Mouse (Mus musculus) kidney, postnatal 10 days (tissue): ENCODE results near the gene Rpl36a-ps1.
"Not testable (repeated sequence)": the region's sequence is repeated elsewhere in the genome, so short reads cannot be mapped to it uniquely, and the experiment has no call there.

Source experiments
- DNase-seq: peaks from one replicate; pipeline ENCODE4 v3.0.0; 2021; ENCODE audit warnings: mixed read lengths

Gene Rpl36a-ps1

DNA sequence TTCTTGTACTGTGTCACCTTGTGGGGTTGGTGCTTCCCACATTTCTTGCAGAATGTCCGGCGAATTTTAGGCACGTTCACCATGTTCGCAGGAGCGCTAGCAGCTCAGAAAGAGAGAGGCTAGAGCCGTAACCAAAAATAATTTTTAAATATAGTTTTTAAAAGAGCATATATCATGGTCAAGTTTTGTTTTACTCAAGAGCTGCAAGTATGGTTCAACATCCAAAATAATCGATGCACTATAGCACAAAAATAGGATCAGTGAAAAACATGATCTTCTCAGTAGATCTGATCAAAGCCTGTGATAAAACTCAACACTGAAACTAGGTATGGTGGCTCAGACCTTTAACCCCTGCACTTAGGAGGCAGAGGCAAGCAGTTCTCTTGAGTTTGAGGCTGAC lies at the start of gene Rpl36a-ps1:
TSS of gene Rpl36a-ps1 (minus strand) at position 101 of the 400 bp plus-strand sequence.
- DNase-seq, result no peak

DNA sequence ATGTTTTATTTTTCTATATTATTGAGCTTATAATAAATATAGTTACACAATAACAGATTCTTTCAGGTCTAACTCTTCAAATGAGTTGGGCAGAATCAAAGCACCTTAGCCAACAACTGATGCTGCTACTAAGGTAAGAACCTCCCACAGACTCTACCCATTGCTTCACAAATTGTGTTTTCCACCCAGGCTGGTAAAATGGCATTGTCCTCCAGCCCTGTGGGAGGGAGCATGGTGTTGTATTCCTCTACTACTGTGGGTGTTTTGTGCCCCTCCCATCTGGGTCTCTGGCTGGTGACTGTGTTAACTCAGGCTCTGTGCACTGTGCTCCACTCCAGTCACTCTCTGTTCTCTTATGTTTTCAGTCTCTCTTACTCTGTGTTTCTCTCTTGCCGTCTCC lies 49.4 kb upstream of the Rpl36a-ps1 start:
- no peak for DNase-seq

DNA sequence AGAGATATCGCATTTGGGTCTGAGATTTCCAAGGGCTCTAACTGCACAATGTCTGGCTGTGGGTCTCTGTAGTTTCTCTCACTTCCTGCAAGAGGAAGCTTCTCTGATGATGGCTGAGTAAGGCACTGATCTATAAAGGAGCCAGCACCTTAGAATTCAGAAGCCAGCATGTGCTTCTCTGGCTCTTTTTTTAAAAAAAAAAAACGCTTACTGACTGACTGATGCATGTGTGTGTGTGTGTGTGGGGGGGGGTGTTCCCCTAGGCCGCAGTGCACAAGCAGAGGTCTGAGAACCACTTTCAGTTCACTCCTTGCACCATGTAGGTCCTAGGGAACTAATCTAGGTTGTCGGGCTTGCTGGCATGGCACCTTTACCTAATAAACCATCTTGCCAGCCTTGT lies 47.3 kb upstream of the Rpl36a-ps1 start:
- no peak for DNase-seq

DNA sequence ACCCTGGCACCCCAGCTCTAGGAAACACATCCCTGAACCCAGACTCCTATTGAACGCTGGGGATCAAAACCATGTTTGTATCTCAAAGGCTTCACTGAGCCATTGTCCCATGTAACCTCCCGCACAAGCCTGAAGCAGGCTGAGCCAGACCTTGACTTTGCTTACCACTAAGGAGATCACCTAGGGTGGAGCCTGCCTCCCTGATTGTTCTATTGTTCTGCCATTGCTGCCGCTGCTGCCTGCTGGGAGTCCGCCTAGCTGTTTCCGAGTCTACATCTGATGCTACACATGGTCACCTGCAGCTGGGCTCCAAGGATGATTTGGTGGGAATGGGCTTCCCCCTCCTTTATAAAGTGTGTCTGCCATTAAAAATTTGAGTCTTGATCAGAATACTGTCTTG lies 45.2 kb upstream of the Rpl36a-ps1 start:
- not testable (repeated sequence) for DNase-seq

DNA sequence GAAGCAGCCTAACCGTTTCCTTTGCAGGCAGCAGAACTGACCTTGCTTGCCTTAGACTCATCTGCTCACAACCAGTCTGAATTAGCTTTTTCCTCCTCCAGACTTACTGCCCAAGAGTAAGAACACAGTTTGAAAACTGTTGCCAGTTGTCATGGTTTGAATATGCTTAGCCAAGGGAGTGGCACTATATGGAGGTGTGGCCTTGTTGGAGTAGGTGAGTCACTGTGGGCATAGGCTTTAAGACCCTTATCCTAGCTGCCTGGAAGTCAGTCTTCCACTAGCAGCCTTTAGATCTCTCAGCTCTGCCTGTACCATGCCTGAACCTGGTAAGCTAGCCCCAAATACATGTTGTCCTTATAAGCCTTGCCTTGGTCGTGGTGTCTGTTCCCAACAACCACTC lies 43.6 kb upstream of the Rpl36a-ps1 start:
- DNase-seq, result no peak

DNA sequence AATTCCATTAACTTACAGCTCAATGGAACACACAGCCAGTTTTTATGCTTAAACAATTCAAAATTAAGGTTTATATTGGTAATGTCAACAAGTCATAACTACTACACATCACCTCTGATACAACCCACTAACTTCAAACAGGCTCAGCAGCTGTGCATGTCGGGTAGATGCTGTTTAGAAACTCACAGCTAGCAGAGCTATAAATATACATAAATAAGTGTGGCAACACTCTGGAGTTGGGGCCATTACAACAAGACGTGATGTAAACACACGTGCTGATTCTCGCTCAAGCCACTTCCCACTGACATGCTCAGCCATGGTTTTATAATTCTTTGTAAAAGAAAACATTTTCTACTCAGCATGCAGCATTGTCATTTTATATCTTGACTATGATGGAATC lies 41.9 kb upstream of the Rpl36a-ps1 start:
- DNase-seq, result no peak

DNA sequence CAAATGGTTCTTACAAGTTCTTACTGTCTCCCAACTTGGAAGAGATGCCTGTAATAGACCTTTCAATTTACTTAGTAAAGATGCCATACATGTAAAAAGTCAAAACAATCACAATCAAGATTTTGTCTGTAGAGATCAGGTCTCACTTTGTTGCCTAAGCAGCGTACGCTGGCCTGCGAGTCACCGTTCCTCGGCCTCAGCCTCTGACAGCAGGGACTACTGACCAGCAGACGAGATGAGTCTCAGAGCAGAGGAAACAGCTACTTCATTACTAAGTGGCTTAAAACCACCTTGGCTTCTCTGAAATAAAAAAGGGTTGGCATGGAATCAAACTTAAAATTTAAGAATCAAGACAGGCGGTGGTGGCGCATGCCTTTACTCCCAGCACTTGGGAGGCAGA lies 40.7 kb upstream of the Rpl36a-ps1 start:
- DNase-seq, result not testable (repeated sequence)

DNA sequence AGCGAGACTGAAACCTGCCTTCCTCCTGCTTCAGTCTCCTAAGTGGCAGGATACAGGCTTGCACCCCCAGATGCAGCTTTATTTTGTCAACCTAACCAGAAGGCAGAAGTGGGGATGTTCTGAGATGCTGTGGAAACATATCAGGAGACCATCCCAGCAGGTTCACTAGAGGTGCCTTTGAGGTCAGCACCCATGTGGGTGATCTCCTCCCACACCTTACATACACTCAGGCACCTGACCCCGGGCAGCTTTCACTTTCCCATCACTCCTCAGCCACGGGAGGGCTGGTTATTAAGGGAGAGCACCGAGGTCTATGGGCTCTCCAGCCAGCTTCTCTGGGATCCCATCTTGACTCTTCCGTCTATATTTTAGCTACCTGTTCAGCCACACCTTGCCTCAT lies 38.5 kb upstream of the Rpl36a-ps1 start:
- no peak for DNase-seq

DNA sequence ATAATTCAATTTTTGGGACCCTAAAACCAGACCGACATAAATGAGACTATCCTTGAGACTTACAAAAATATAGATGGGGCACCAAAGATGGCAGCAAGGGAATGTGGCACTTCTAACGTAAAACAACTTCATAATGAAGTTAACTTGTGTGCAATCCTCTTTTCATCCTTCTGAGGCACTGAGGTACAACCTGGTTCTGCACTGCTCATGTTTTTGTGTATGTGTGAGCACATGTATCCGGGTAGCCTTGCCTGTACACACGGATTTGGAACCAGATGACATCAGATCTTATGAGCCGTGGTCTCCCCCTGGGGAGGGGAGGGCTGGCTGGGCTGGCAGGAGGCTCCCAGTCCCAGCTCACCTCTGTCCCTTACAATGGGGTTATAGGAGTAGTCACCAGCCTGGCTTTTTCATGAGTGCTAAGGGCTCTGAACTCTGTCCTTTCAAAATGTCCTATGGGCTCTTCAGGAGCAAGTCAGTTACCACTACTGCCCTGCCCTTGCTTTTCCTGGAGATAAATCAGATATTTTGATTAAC lies 37.3 kb upstream of the Rpl36a-ps1 start:
- DNase-seq, result no peak

DNA sequence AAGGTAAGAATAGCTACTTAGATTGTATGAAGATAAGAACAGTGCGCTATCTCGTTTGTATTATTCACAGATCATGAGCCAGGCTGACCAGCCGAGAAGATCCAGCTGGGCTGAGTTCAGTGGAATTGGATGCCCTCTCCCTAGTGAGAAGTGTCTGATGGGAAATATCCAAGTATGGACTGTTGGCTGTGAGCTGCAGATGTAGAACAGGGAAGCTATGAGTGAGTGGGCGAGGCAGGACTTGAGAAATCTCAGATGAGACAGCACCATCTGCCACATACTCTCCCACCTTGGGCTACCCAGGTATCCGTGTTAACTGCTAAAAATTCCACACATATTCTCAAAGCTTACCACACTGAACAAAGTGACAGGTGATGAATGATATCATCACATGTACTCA lies 35.9 kb upstream of the Rpl36a-ps1 start:
- DNase-seq, result no peak

DNA sequence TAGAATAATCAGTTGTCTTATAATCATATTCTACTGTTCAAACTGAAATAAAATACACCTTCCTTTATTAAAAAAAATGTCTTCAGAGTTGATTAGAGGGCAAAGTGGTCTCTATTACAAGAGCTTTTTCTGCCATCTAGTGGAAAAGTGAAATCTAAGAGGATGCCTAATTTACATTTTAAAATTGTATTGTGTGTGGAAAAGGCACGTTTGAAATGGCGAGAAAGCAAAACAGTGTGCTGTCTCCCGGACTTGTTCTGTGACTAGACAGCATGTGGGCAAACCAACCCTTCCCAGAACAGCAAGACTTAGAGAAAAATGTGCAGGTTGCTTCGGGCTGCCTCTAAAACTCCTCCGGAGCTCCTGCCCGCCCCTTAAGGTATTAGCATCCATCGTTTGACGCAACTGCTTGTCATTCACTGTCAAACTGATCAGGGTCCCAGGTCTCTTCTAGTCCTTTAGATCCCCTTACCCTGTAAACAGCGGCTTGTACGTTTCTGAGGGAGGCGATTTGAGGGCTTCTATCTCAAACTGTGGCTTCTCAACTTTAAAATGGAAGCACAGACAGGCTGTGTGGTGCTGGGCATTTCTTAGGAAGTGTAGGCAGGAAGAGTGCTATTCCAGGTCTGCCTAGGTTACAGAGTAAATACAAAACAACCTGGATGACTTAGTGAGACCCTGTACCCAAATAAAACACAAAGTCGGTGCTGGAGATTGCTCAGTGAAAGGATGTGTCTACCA lies 28.4 kb upstream of the Rpl36a-ps1 start:
- no peak for DNase-seq

DNA sequence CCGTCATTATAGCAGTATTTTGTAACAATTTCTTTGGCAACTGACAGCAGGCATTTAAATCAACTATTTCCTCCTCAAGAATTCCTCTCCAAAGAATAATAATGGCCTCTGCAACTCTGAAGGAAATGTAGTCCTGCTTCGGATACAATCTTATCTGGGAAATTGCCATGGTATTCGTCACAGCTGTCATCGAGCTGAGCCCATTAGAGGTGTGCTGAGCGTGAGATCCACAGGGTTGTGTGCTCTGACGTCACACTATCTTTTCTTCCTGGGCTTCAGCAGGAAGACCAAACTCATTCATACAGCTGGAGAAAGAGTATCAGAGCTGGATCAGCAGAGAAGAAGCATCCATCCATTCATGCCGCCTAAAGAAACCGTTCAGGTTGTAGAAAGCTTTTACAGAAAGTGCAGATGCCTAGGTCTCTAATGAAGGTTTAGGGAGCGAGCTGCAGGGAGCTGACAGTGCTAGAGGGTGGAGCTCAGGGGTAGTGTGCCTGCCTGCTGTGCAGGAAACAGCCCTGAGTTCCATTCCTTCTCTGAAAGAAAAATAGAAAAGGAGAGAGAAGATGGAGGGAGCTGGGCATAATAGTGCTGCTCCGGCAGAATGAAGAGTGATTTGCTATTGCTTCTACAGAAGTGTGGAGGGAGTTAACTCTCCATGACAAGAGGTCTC lies 25.2 kb upstream of the Rpl36a-ps1 start:
- no peak for DNase-seq

DNA sequence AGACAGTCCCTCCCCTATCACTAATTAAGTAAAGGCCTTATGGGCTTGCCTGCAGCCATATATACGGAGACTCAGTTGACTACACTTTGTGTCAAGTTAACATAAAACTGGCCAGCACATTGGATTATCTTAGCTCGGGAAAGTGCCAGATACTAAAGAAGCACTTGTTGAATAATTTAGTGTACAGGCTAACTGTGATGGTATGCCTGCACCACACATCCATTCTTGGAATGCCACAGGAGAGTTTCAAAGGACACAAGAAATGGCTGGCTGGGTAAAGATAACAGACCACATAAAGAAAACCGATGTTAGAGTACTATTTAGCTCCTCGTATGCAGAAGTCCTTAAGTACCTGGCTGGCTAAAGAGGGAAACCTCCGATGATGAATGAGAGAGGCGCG lies 24.6 kb upstream of the Rpl36a-ps1 start:
- no peak for DNase-seq

DNA sequence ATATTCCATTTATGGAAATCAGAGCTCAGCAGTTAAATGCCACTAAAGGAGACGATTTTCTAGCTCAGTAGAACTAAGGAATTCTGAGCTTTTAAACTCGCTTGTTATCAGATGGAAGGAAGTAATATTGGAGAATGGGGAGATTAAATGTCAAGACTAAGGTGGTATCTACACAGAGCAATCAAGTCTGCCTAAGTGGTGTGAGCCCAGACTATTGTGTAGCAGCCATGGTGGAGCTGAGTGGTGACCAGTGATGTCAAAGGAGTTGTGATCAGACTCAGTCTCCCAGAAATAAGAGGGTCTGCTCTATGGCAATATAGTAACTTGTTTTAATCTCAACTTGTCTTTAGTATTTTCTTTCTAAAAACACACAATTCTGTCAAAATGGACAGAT lies 16.8 kb upstream of the Rpl36a-ps1 start:
- DNase-seq, result no peak

DNA sequence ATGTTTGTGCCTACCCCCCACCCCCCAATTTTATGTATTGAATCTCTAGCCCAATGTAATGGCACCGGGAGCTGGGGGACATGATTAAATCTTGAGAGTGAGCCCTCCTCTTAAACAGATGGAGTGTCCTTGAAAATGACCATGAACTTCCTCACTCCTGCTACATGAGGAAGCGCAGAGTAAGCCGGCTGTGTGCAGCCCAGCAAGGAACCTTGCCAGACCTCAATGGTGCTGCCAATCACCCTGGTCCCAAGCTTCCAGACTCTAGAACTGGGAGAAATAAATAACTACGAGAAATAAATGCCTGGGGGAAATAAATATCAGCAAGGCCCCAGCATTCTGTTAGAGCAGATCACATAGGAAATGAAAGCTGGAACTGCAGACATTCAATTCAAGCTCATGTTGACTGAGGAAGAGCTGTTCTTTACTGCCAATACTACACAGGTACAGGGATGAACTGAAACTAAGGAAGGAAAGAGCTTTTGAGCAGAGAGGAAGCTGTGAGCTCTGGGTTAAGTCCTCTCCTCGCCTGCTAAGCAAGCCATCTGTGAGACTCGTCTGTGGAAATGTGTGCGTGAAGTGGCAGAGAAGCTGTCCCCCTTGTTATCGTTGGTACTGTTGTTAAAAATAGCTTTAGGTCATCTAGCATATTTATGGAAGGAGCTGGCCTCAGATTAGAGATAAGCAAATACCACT lies 16.3 kb upstream of the Rpl36a-ps1 start:
- peak; percentile 52 for DNase-seq

DNA sequence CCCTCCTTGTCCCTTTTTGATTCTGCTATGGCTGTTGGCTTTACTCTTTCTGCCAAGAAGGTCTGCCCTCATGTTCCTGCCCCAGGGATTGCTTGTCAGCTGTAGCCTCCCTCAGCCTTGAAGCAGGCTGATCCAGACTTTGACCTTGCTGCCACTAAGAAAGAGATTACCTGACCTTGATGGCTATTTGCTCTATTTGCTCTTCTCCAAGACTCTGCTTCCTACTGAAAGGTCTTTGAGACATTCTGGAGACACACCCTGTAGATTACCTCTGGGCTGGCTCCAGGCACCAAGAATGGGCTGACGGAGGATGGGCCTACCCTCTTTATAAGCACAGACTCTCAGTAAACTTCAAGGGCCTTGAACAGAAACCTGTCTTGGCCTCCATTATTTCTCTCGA lies 1.6 kb downstream of the Rpl36a-ps1 start:
- no peak for DNase-seq

DNA sequence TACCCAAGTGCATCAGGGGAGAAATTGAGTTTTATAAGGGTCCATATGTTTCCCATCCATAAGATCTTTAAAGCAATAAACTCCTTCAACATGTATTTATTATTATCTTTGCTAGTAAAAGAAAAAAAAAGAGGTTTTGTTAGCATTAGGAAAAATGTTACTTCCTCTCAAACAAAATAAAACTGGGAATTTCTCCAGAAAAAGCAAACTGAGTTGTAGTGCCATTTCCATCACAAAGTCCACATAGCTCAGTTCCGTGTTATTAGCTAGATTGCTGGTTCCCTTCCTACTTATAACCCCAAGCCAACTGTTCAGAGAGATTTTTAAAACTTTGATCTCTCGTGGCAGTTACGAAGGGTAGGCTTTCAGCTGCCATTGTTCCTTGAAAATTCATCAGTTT lies 3.5 kb downstream of the Rpl36a-ps1 start:
- DNase-seq, result no peak

DNA sequence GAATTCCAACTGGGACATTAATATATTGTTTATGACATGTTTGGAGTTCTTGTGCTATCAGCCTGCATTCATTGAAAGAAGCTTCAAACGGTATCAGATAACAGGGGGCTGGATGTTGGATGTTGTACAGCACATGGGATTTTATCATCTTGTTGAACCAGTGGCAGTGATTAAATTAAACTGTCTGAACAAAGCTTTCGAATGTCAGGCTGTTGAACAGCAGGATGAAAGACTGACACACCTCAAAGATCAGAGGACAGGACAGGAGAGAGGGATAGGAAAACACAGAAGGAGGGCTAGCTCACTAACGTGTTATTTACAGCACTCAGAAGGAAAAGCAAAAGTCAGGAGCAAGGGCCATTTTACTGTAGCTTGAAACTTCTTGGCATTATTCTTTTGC lies 4.3 kb downstream of the Rpl36a-ps1 start:
- DNase-seq, result no peak

DNA sequence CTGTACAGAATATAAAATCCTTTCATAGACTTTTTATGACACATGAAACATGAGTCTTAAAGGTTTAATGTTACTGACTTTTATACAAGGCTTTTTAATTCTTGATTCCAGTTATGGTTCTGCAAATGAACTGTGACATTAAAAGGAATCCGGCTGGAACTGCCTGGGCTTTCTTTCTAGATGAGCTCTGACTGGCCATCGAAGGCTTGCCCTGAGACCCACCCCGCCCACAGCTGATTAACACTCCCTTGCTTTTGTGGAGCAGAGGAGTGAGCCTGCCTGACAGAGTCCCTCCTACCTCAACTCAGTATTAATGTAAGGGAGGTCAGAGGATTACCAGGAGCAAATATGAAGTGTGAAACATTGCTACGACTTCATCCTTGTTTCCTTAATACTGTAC lies 22.2 kb downstream of the Rpl36a-ps1 start:
- DNase-seq, result peak; percentile 34

DNA sequence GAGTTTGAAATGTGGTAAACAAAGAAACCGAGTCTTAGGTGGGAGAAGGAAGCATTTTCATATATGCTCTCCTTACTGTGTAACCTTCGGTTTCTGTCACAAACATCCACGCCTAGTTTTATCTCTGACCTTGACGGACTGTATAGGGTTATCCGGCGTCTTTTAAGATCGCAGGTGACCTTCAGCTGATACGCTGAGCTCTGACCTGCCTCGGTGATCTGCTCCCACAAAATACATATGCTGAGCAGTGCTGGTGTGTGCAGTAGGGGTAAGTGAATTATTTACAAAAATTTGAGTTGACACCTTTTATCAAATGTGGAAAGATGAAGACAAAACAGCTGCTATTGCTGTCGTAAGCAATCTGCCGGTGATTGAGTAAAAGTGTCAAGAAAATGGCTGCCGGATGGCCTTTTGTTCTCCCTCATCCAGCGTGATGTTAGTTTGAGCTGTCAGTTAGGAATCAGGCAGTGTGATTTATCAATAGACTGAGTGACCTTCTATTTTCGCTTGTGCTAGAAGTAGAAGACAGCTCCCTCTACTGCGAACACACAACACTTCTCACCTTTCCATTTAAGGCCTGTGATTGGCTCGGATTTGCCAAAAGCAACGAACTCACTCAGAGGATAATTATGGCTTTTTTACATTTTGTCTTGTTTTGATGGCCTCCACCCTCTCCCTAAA lies 35.0 kb downstream of the Rpl36a-ps1 start:
- DNase-seq, result no peak

DNA sequence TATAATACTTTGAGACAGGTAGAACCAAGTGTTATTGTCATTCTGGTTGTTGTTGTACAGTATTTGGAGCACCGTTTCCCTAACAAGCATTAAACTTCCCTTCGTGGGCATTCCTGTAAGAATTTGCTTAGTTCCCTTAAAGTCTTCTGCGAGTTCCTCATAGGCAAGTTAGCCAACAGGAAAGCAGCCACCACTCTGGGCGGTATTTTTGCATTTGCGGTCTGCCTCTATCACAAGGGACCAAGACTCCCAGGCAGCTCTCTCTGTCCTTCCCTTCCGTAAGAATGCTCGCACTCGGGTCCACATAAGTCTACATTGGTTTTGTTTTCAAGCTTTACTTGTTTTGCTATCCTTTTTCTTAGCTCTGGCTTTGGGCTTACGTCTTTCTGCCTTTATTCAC lies 37.3 kb downstream of the Rpl36a-ps1 start:
- DNase-seq, result no peak

DNA sequence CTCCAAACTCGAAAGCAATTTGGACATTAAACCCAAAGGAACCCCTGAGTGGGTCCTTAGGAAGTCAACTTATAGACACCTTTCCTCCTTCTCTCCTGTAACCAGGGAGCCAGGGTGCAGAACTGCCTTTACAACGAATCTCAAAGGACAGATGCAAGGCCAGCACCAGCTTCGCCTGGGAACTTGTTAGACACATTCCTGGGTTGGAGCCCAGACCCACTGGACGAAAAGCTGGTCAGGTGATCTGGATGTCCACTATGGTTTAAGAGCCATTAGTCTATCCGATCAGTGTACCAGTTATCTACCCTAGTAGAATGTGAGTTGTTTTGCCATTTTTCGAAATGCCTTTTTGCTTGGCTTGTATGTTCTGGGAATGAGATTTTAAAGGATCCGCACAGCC lies 41.7 kb downstream of the Rpl36a-ps1 start:
- DNase-seq, result no peak

DNA sequence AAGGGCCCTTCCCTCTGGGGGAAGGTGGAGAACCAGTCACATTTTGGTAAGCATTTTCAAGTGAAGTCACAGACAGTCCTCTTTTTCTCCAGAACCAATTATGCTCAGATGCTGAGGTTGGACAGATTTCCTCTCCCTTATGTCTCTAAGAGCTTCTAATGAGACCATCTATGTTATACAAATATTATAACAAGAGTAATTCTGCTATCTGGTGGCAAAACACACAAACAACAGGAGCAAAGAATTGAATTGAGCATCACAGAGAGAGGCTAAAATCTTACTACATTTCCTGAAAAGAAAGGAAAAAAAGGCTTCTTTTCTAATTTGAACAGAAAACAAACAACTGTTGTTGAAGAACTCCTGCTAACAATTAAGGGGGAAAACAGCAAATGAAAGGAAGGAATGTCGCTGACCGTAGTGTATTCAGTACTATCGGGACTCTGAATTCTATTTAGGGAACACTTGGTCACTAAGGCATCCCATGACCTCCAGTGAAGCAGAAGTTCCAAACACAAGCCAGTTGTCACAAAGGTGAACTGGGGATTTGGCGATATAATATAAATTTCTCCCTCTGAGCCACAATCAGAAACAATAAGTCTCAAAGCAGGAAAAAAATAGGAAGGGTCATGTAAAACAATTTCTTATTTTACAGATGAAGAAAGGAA lies 42.4 kb downstream of the Rpl36a-ps1 start:
- DNase-seq, result no peak
